Mouse (Mus musculus) retina, embryonic 14.5 days (tissue): ENCODE data around the gene Casq2.

Source experiments
- DNase-seq: peaks from one replicate; pipeline ENCODE4 v3.0.0-alpha.2; 2015; ENCODE audit warnings: low spot score

Gene Casq2

GRCm38 (mm10) chr3:102081862-102082261 is 4.4 kb upstream of the Casq2 start:
- DNase-seq = peak; percentile 93

- DNase-seq = no peak
Measured at GRCm38 (mm10) chr3:102083589-102084230, 2.5 kb upstream of the Casq2 start.

GRCm38 (mm10) chr3:102084833-102085491 is 1.3 kb upstream of the Casq2 start:
- DNase-seq = no peak

GRCm38 (mm10) chr3:102085719-102086118 is 496 bp upstream of the Casq2 start:
- DNase-seq = no peak

GRCm38 (mm10) chr3:102094841-102095240 is 8.6 kb downstream of the Casq2 start:
- no peak for DNase-seq

GRCm38 (mm10) chr3:102095412-102095811 is 9.2 kb downstream of the Casq2 start:
- DNase-seq = no peak

GRCm38 (mm10) chr3:102096366-102096765 is 10.2 kb downstream of the Casq2 start:
- DNase-seq = no peak

- DNase-seq = no peak
Measured at GRCm38 (mm10) chr3:102096976-102097375, 10.8 kb downstream of the Casq2 start.

GRCm38 (mm10) chr3:102099242-102099641 is 13.0 kb downstream of the Casq2 start:
- no peak for DNase-seq

- no peak for DNase-seq
Measured at GRCm38 (mm10) chr3:102099793-102100192, 13.6 kb downstream of the Casq2 start.

GRCm38 (mm10) chr3:102101445-102101844 is 15.2 kb downstream of the Casq2 start:
- DNase-seq = no peak

- DNase-seq = no peak
Measured at GRCm38 (mm10) chr3:102103811-102104565, 17.8 kb downstream of the Casq2 start.

GRCm38 (mm10) chr3:102108201-102108600 is 22.0 kb downstream of the Casq2 start:
- DNase-seq = no peak

- DNase-seq = no peak
Measured at GRCm38 (mm10) chr3:102111979-102112599, 25.9 kb downstream of the Casq2 start.

GRCm38 (mm10) chr3:102120947-102121346 is 34.7 kb downstream of the Casq2 start:
- DNase-seq = no peak

- no peak for DNase-seq
Measured at GRCm38 (mm10) chr3:102122046-102122445, 35.8 kb downstream of the Casq2 start.

- DNase-seq = no peak
Measured at GRCm38 (mm10) chr3:102123654-102124053, 37.4 kb downstream of the Casq2 start.

GRCm38 (mm10) chr3:102125546-102125945 is 39.3 kb downstream of the Casq2 start:
- DNase-seq = no peak

- no peak for DNase-seq
Measured at GRCm38 (mm10) chr3:102127114-102127513, 40.9 kb downstream of the Casq2 start.

GRCm38 (mm10) chr3:102128242-102128641 is 42.0 kb downstream of the Casq2 start:
- DNase-seq = no peak

GRCm38 (mm10) chr3:102130478-102130877 is 44.3 kb downstream of the Casq2 start:
- no peak for DNase-seq

- no peak for DNase-seq
Measured at GRCm38 (mm10) chr3:102131627-102132324, 45.6 kb downstream of the Casq2 start.
